Mouse (Mus musculus) brain, embryonic 14.5 days (tissue): ENCODE measurements around the gene Tmem151a. TPM values are rescaled to one million over a fixed set of nuclear protein-coding genes. Genes with fewer than 3 reads are reported as not detected.

Experiments used
- DNase-seq: peaks from one replicate; pipeline ENCODE4 v3.0.0-alpha.2; 2011; ENCODE audit warnings: low read depth
- CTCF ChIP-seq: fragments of 200-500 bp; IDR thresholded peaks from 2 replicates; pipeline ENCODE4 v1.5.1; 2012; ENCODE audit warnings: inconsistent platforms, mild to moderate bottlenecking, moderate library complexity, borderline replicate concordance; ENCODE audit not compliant: insufficient read depth, insufficient read length; ENCODE audit errors: extremely low read depth
- POLR2A ChIP-seq: fragments of 200-500 bp; IDR thresholded peaks from 2 replicates; pipeline ENCODE4 v1.6.1; 2012; ENCODE audit warnings: mild to moderate bottlenecking, inconsistent platforms, borderline replicate concordance; ENCODE audit not compliant: poor library complexity, insufficient read depth, insufficient read length, severe bottlenecking; ENCODE audit errors: extremely low read depth
- polyA plus RNA-seq: library from polyadenylated mRNA; depleted of rRNA; stranded (reverse); fragments of >200 nt; gene quantifications from 2 replicates; pipeline ENCODE4 v1.2.3, GENCODE M21; 2012

The Tmem151a gene
- polyA plus RNA-seq, 1 experiment = 10.7 TPM

DNA sequence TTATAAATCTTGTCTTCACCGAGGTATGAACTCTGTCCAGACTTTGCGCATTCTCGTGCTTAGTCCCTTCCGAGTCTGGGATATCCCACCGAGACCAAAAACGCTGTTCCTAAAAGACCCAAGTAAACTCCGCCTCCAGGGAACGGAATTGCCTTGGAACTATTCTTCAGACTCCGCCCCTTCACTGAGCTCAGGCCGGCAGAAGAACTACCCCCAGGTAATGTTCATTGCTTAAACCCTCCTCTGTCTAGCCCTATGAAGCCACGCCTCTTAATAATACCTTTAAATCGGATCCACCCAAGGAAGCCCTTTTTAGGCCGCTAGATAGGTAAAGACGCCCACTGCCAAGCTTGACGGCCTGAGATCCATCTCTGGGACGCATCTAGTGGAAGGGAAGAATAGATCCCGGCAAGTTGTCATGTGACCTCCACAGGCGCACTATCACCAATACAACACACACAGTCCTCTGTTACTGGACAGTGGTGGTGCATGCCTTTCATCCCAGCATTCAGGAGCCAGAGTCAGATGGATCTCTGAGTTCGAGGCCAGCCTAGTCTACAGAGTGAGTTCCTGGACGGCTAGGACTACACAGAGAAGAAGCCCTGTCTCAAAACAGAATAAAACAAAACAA is 12.8 kb downstream of the Tmem151a start:
- TF ChIP-seq CTCF = no peak
- no peak for TF ChIP-seq POLR2A

DNA sequence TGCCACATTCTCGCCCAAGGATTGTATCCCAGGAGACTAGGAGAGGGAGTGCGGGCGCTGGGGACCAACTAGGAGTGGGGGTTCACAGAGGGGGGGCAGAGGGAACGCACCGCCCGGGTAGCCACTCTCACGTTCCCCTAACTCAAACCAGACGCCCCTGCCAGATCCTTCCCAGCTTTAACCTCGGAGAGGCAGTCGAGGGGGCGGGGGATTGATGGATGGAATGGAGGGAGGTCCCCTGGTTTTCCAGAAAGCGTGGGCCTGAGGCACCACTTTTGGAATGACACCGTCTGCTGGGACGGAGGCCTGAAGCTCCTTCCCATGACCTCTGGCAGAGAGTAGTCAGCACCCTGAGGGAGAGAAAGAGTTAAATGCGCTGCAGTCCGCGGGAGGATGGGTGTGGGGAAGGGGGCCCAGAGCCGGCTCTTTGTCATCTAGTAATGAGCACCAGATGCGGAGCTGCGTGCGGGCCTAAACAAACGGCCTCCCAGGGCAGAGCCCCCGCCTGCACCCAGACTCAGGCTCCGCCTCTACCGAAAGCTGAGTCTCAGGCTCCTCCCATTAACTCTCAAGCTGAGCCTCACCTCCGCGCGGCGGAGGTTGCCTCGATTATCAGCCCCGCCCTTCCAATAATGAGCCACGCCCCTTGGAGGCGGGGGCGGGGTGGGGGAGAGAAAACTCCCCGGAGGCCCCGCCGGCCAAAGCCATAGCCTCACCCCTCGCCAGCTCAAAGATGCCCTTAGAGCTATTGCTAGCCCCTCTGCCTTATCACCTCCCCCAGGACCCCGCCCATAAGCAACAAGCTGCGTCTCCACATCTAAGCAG is 13.6 kb downstream of the Tmem151a start:
- TF ChIP-seq CTCF (no peak), POLR2A (no peak)

More for the DNA sequence above, 12.8 kb downstream of the Tmem151a start:
- DNase-seq = no peak

DNA sequence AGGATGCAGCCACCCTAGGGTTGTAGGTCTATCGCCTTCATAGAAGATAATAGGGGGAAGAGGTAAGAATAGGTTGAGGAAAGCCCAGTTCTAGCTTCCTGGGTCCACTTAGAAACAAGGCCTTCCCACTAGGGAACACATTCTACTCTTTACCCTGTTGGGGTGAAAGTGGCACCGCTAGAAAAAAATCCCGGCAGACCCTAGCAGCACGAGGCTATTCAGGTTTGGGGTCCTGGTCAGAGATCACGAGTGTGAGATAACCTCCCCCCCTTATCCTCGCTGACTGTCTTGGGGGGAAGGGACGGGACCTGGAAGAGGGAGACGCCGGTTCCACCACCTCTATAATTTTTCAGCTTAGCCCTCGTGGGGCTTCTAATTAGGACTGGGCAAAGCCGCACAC is 14.3 kb downstream of the Tmem151a start:
- no peak for DNase-seq
- TF ChIP-seq POLR2A (no peak), CTCF (no peak)

More for the DNA sequence above, 13.6 kb downstream of the Tmem151a start:
- peak; percentile 94 for DNase-seq

DNA sequence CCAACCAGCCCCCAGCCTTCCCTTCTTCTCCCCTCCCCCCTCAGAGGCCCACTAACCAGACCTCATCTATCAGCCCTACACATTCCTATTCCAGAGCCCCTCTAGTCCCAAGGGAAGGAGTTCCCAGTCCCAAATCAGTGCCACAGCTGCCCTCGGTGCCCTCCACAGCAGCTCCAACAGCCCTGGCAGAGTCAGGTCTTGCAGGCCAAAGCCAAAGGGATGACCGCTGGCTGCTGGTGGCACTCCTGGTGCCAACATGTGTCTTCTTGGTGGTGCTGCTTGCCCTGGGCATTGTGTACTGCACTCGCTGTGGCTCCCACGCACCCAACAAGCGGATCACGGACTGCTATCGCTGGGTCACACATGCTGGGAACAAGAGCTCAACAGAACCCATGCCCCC is 15.4 kb downstream of the Tmem151a start:
- TF ChIP-seq POLR2A (no peak), CTCF (no peak)
- no peak for DNase-seq

DNA sequence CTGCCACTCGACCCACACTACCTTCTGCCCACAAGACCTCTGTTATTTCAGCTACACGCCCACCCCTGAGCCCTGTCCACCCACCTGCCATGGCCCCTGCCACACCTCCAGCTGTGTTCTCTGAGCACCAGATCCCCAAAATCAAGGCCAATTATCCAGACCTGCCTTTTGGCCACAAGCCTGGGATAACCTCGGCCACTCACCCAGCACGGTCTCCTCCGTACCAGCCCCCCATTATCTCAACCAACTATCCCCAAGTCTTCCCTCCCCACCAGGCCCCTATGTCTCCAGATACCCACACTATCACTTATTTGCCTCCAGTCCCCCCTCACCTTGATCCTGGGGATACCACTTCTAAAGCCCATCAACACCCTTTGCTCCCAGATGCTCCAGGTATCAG is 15.8 kb downstream of the Tmem151a start:
- no peak for DNase-seq
- TF ChIP-seq CTCF = no peak
- TF ChIP-seq POLR2A = no peak

DNA sequence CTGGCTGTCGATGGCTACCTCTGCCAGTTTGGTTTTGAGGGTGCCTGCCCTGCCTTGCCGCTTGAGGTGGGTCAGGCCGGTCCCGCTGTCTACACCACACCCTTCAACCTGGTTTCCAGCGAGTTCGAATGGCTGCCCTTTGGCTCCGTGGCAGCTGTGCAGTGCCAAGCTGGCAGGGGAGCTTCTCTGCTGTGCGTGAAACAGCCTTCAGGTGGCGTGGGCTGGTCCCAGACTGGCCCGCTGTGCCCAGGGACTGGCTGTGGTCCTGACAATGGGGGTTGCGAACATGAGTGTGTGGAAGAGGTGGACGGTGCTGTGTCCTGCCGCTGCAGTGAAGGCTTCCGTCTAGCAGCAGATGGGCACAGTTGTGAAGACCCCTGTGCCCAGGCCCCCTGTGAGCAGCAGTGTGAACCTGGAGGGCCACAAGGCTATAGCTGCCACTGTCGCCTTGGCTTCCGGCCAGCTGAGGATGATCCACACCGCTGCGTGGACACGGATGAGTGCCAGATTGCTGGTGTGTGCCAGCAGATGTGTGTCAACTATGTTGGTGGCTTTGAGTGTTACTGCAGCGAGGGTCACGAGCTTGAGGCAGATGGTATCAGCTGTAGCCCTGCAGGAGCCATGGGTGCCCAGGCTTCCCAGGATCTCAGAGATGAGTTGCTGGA is 16.6 kb downstream of the Tmem151a start:
- no peak for DNase-seq
- TF ChIP-seq POLR2A (no peak), CTCF (peak; percentile 1; the same call in 1 of the 2 replicates)

DNA sequence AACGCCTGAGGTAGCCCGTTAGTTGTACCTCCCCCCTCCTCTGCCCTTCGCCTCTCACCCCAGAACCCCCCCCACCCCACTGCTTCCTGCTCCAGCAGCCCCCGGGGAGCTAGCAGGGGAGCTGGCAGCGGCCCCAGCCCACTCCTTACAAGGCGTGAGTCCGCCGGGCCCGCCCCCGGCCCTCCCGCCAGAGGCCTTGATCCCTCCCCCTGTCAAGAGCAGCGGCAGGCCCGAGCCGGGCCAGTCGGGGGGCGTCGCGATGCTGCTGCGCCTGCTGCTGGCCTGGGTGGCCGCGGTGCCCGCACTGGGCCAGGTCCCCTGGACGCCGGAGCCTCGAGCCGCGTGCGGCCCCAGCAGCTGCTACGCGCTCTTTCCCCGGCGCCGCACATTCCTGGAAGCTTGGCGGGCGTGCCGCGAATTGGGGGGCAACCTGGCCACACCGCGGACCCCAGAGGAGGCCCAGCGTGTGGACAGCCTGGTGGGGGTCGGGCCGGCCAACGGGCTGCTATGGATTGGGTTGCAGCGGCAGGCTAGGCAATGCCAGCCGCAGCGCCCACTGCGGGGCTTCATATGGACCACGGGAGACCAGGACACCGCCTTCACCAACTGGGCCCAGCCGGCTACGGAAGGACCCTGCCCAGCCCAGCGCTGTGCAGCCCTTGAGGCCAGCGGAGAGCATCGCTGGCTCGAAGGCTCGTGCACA is 17.3 kb downstream of the Tmem151a start, which contains the start of gene Cd248:
Cd248 (plus strand) TSS at position 212 of the 703 bp plus-strand sequence.
- peak; percentile 84 for DNase-seq
- TF ChIP-seq POLR2A = 0 out of 2 replicates have a peak, but pooled peaks have one; percentile 22
- TF ChIP-seq CTCF = no peak

DNA sequence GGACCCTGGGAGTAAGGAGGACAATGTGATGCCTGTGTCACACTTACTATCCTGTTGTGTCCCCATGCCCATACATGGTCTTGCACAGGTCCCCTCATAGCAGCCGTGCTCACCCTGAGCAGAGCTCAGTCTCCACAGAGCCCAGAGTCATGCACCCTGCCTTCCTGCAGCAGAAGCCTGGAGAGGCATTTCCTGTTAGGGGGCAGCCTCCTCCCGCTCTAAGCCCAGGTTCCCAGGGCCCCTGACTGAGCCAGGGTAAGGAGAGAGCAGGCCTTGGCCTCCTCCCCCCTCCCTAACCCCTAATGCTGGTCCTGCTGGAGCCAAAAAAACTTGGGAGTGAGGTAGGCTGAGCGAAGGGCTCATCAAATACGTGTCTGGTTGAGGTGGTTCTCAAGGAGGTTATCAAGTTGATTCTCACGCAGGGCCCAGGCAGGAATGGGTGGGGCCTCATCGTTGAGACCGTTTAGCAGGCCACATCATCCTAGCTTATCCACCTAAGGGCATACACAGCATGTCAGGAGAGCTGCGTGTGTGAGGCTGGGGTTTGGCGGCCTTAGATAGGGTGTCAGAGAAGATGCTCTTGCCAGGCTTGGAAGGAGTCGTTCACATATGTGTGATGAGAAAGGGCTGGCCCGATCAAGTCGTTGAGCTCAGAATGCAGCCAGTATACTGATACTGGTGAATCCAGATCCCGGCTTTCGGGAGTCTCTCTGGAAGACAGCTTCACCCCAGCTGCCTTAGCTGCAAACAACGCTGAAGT is 18.1 kb downstream of the Tmem151a start:
- TF ChIP-seq CTCF (no peak), POLR2A (no peak)
- no peak for DNase-seq

DNA sequence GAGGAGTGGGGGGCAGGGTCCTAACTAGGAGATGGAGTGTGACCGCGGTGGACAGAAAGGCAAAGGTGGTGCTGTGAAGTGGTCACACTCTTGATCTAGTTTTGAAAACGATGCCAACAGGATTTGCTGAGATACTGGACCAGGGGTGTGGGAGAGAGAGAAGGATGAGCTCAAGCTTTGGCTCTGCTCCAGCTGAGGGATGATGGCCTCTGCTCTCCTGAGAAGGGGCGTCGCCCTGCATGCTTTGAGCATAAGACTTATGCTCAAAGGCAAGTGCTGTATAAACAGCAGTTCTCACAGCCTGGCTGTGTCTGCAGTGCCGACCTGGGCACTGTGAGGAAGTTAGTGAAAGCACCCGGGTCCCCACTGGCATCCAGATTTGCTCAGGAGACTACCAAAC is 20.2 kb downstream of the Tmem151a start:
- TF ChIP-seq CTCF (no peak), POLR2A (no peak)

DNA sequence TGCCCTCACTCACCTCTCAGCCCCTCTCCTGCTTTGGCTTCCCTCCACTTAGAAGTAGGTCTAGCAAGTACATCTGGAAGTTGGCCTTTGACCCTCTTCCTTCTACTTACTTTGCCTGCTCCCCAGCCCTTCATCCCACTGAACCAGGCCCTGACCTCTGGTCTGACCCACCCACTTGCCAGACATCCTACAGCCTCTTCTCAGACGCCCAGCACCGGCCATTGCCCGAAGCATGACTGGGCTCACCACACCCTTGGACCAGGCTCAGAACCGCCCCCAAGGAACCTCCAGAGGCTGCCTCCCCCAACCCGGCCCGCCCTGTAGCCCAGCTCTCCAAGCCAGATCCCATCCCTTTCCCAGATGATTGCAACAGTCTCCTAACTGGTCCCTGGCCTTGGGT is 22.9 kb downstream of the Tmem151a start:
- DNase-seq = no peak
- TF ChIP-seq CTCF (no peak), POLR2A (no peak)

More for the DNA sequence above, 20.2 kb downstream of the Tmem151a start:
- no peak for DNase-seq

DNA sequence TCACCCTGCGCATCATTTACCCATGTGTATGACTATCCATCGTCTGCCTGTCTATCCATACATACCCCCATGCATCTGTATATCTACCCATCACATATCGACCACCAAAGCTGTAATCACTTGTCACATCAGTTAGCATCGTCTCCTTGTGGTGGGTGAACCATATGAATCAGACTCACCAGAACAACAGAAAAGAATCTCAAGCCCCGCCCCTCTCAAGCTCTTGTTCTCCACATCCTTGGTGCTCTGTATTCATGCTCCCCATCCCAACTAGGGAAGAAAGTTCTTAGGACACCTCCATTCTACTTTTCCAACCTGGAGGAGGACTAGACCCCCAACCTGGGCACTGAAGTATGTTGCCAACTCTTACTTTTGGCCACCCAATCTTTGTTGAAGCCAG is 23.3 kb downstream of the Tmem151a start:
- DNase-seq = no peak
- no peak for TF ChIP-seq CTCF
- TF ChIP-seq POLR2A = no peak
